Mouse (Mus musculus) forebrain, embryonic 10.5 days (tissue): ENCODE measurements at regions not wholly inside any gene's neighbourhood (a gene's known extent, or its start where the extent isn't known, plus 50 kb on each side); places are given as distances from the start of the nearest gene placed in this dataset.
"Not testable (repeated sequence)": the region's sequence is repeated elsewhere in the genome, so short reads cannot be mapped to it uniquely, and the experiment has no call there.

Source experiments
- DNase-seq: peaks from one replicate; pipeline ENCODE4 v3.0.0-alpha.2; 2017; ENCODE audit warnings: low spot score; ENCODE audit errors: extremely low spot score
- H3K27ac ChIP-seq: fragments of 300-500 bp; sonication (generic); 2 replicates; pipeline ENCODE4 v1.5.1; 2016; ENCODE audit warnings: mild to moderate bottlenecking
- H3K27me3 ChIP-seq: fragments of 300-500 bp; sonication (generic); 2 replicates; pipeline ENCODE4 v1.6.1; 2016; ENCODE audit warnings: mild to moderate bottlenecking; ENCODE audit not compliant: poor library complexity, severe bottlenecking
- H3K36me3 ChIP-seq: fragments of 300-500 bp; sonication (generic); replicated peaks from 2 replicates; pipeline ENCODE4 v1.6.1; 2016; ENCODE audit warnings: mild to moderate bottlenecking, moderate library complexity
- H3K4me1 ChIP-seq: fragments of 300-500 bp; sonication (generic); 2 replicates; pipeline ENCODE4 v1.6.1; 2016
- H3K4me3 ChIP-seq: fragments of 300-500 bp; sonication (generic); 2 replicates; pipeline ENCODE4 v1.5.1; 2016; ENCODE audit warnings: mild to moderate bottlenecking, moderate library complexity
- H3K9me3 ChIP-seq: fragments of 300-500 bp; sonication (generic); 2 replicates; pipeline ENCODE4 v1.6.1; 2016; ENCODE audit warnings: mild to moderate bottlenecking, moderate library complexity
- WGBS: fragments of 180-500 bp; shearing (Covaris S2); methylation state at CpG from one replicate; pipeline ENCODE4 v1.1.7; 2016; 5-methylcytosine and 5-hydroxymethylcytosine counted together

- peaks cover 43% of the 10 kb centered on the region for H3K4me1 ChIP-seq
- 57% methylated on average over 4 of the region's 4 CpGs for WGBS
These were observed 87.0 kb upstream of the 1110032F04Rik start for GRCm38 (mm10) chr3:68782363-68782762.

GRCm38 (mm10) chr3:68783666-68784416 is 85.5 kb upstream of the 1110032F04Rik start:
- no peak for DNase-seq
- Histone ChIP-seq H3K27me3 (no peaks in the 10 kb centered on the region), H3K27ac (no peak overlapping the region), H3K36me3 (no peaks in the 10 kb centered on the region), H3K4me3 (no peak overlapping the region), H3K9me3 (no peaks in the 10 kb centered on the region), H3K4me1 (peaks cover 43% of the 10 kb centered on the region)
- 56% methylated on average over 7 of the region's 7 CpGs for WGBS

More at GRCm38 (mm10) chr3:68782363-68782762, 87.0 kb upstream of the 1110032F04Rik start:
- Histone ChIP-seq H3K36me3 (no peaks in the 10 kb centered on the region), H3K27me3 (no peaks in the 10 kb centered on the region), H3K27ac (no peak overlapping the region), H3K4me3 (no peak overlapping the region), H3K9me3 (no peaks in the 10 kb centered on the region)
- DNase-seq, result no peak

- H3K27me3 ChIP-seq, result no peaks in the 10 kb centered on the region
- no peaks in the 10 kb centered on the region for H3K36me3 ChIP-seq
- peaks cover 32% of the 10 kb centered on the region for H3K4me1 ChIP-seq
- DNase-seq, result no peak
- H3K4me3 ChIP-seq, result no peak overlapping the region
- WGBS, result 81% methylated on average over 3 of the region's 3 CpGs
- H3K27ac ChIP-seq, result no peak overlapping the region
- 0 out of 2 replicates have a peak, but pooled peaks cover 4% of the 10 kb centered on the region for H3K9me3 ChIP-seq
These were observed 82.6 kb upstream of the 1110032F04Rik start for GRCm38 (mm10) chr3:68786771-68787170.

- 67% methylated on average over 10 of the region's 10 CpGs for WGBS
- DNase-seq, result no peak
- no peaks in the 10 kb centered on the region for H3K36me3 ChIP-seq
- H3K4me1 ChIP-seq, result peaks cover 25% of the 10 kb centered on the region
- H3K4me3 ChIP-seq, result no peak overlapping the region
- H3K27me3 ChIP-seq, result no peaks in the 10 kb centered on the region
- 0 out of 2 replicates have a peak, but pooled peaks cover 4% of the 10 kb centered on the region for H3K9me3 ChIP-seq
- H3K27ac ChIP-seq, result no peak overlapping the region
These were observed 81.8 kb upstream of the 1110032F04Rik start for GRCm38 (mm10) chr3:68787385-68788175.

DNA sequence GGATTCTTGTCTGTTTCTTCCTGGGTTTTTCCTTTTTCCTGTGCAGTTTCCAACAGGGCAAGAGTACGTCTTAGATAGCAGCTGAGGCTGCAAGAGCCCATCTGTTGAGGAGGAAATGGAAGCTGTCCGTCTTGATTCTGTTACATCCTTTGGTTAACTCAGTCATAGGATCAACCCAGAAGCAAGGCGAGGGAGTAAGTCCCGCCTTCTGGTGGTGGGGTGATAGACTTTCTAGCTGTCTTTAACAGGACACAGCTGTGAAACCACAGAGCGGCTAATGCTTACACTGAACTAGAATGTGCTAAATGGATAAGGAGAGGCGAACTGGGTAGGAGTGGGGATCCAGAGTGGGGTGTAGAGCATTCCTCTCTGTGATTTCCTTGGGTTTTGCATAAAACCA is 79.9 kb upstream of the 1110032F04Rik start:
- Histone ChIP-seq H3K9me3 (0 out of 2 replicates have a peak, but pooled peaks cover 4% of the 10 kb centered on the region), H3K4me3 (no peak overlapping the region), H3K36me3 (no peaks in the 10 kb centered on the region), H3K27me3 (no peaks in the 10 kb centered on the region), H3K4me1 (peaks cover 14% of the 10 kb centered on the region), H3K27ac (no peak overlapping the region)
- WGBS, result 86% methylated on average over 6 of the region's 6 CpGs
- no peak for DNase-seq

DNA sequence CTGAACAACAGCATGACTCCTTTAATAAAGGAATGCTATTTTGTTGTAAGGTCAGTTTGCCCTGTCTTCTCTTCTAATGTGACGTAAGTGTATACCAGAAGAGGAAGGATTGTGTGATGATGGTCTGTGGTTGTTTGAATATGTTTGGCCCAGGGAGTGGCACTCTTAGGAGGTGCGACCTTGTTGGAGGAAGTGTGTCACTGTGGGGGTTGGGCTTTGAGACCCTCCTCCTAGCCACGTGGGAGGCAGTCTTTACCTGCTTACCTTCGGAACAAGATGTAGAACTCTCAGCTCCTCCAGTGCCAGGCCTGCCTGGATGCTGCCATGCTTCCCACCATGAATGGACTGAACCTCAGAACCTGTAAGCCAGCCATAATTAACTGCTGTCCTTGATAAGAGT is 78.9 kb upstream of the 1110032F04Rik start:
- DNase-seq, result no peak
- Histone ChIP-seq H3K36me3 (no peaks in the 10 kb centered on the region), H3K27me3 (no peaks in the 10 kb centered on the region), H3K4me1 (peaks cover 14% of the 10 kb centered on the region), H3K9me3 (0 out of 2 replicates have a peak, but pooled peaks cover 4% of the 10 kb centered on the region), H3K27ac (no peak overlapping the region), H3K4me3 (no peak overlapping the region)
- WGBS, result 91% methylated on average over 4 of the region's 4 CpGs

DNA sequence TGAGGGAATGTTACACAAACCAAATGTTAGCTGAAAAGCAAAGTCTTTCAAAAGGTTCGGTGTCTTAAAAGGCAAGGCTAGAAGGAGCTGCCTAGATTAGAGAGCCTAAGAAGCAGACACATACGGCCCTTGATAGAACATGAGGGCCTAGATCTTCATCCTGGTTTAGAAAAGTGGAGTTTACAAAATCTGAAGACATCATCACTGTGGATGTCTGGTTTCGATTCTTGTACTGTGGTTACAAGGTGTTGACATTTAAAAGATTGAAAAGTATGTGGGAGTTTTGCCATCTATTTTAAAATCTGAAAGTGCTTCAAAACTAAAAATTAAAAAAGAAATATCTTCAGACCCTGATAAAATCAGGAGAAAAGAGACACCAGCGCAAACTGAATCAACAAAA is 76.5 kb upstream of the 1110032F04Rik start:
- DNase-seq, result no peak
- no peak overlapping the region for H3K27ac ChIP-seq
- H3K36me3 ChIP-seq, result no peaks in the 10 kb centered on the region
- peaks cover 5% of the 10 kb centered on the region for H3K4me1 ChIP-seq
- H3K9me3 ChIP-seq, result 0 out of 2 replicates have a peak, but pooled peaks cover 4% of the 10 kb centered on the region
- no peaks in the 10 kb centered on the region for H3K27me3 ChIP-seq
- no peak overlapping the region for H3K4me3 ChIP-seq
- WGBS, result 95% methylated on average over 4 of the region's 4 CpGs

DNA sequence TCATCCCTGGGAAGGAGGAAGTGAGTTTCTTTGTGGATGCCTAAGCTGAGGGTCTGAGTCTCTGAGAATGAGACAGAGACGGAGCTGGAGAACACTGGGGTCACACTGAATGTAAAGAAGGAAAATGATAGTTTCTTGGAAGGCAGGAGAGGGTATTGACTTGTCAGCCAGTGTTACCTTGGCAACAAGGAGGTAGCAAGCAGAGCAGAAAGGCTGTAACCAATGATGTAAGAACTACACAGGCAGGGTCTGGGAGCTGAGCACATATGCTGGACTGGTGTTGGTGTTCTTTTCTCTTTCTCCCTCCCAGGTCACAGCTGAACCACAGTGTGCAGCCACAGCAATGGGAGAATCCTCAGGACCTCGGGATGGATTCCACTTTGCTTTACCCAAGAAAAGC is 75.5 kb upstream of the 1110032F04Rik start:
- Histone ChIP-seq H3K9me3 (0 out of 2 replicates have a peak, but pooled peaks cover 4% of the 10 kb centered on the region), H3K27me3 (no peaks in the 10 kb centered on the region), H3K4me1 (peaks cover 5% of the 10 kb centered on the region), H3K4me3 (no peak overlapping the region), H3K27ac (peak overlapping the region; percentile 31), H3K36me3 (no peaks in the 10 kb centered on the region)
- DNase-seq, result no peak
- 64% methylated on average over 2 of the region's 2 CpGs for WGBS

GRCm38 (mm10) chr3:68794380-68795014 is 74.9 kb upstream of the 1110032F04Rik start:
- no peak for DNase-seq
- Histone ChIP-seq H3K27ac (peak overlapping the region; percentile 31; the same call in 1 of the 2 replicates), H3K36me3 (no peaks in the 10 kb centered on the region), H3K4me3 (no peak overlapping the region), H3K4me1 (peaks cover 5% of the 10 kb centered on the region), H3K27me3 (no peaks in the 10 kb centered on the region), H3K9me3 (0 out of 2 replicates have a peak, but pooled peaks cover 4% of the 10 kb centered on the region)
- 60% methylated on average over 4 of the region's 4 CpGs for WGBS

DNA sequence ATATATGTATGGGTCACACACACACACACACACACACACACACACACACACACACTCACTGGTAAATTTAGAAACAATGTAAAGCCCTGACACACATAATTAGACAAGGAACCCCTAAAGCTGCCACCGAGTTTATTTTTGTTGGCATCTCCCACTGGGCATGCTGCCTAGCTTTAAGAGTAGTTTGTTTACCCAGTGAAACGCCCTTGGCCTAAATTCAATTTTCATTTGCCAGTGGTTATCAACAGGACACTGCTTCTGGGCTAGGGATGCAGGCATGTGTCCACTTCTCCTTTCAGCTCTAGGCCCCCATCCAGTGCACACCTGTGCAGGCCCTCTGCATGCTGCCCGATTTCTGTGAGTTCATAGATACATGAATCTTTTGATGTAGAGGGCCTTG is 73.7 kb upstream of the 1110032F04Rik start:
- 83% methylated on average over 3 of the region's 3 CpGs for WGBS
- Histone ChIP-seq H3K4me1 (peaks cover 5% of the 10 kb centered on the region), H3K36me3 (no peaks in the 10 kb centered on the region), H3K27me3 (no peaks in the 10 kb centered on the region), H3K9me3 (peaks cover 4% of the 10 kb centered on the region), H3K27ac (no peak overlapping the region), H3K4me3 (no peak overlapping the region)
- no peak for DNase-seq

DNA sequence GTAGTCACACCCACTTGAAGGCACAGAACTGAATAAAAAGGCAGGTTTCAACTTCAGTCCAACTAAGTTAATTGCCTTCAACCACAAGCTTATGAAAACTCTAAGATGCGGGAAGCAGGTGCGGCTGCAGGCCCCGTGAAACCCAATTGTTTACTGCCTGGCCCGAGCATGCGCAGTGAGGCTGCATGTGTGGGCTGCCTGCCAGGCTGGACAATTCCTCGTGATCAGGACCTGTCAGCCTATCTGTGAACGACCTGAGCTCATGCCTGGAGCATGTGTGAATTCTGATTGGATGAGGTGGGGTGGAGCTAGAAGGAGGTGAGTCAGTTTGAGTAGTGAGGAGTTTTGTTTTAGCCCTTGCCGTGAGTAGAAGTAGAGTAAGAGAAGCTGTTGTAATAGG is 71.0 kb upstream of the 1110032F04Rik start:
- 88% methylated on average over 8 of the region's 8 CpGs for WGBS
- not testable (repeated sequence) for H3K4me1 ChIP-seq

GRCm38 (mm10) chr3:68808866-68809265 is 60.5 kb upstream of the 1110032F04Rik start:
- no peak overlapping the region for H3K27ac ChIP-seq
- no peaks in the 10 kb centered on the region for H3K4me1 ChIP-seq
- H3K4me3 ChIP-seq, result no peak overlapping the region
- DNase-seq, result no peak
- no peaks in the 10 kb centered on the region for H3K27me3 ChIP-seq
- no peaks in the 10 kb centered on the region for H3K36me3 ChIP-seq
- no peaks in the 10 kb centered on the region for H3K9me3 ChIP-seq
- WGBS, result 87% methylated on average over 2 of the region's 2 CpGs

More for the DNA sequence above, 71.0 kb upstream of the 1110032F04Rik start:
- H3K9me3 ChIP-seq, result peaks cover 11% of the 10 kb centered on the region
- H3K27ac ChIP-seq, H3K27me3 ChIP-seq, H3K36me3 ChIP-seq, H3K4me3 ChIP-seq, DNase-seq: not testable (repeated sequence)
